Mouse (Mus musculus) thymus, adult 2 months (tissue): ENCODE results near the gene Mogs. TPM values are rescaled to one million over a fixed set of nuclear protein-coding genes. Genes with fewer than 3 reads are reported as not detected.
"Not testable (repeated sequence)": the region's sequence is repeated elsewhere in the genome, so short reads cannot be mapped to it uniquely, and the experiment has no call there.

Source experiments
- DNase-seq: peaks from one replicate; pipeline ENCODE4 v3.0.0; 2021
- H3K27ac ChIP-seq: fragments of 200-500 bp; 2 replicates; pipeline ENCODE4 v1.5.1; 2012; ENCODE audit warnings: low read length, control low read depth; ENCODE audit not compliant: control insufficient read depth, insufficient read depth
- H3K27me3 ChIP-seq: fragments of 200-500 bp; 2 replicates; pipeline ENCODE4 v1.6.1; 2012; ENCODE audit warnings: mild to moderate bottlenecking, low read length, moderate library complexity, mixed read lengths; ENCODE audit not compliant: control insufficient read depth, insufficient read depth
- H3K36me3 ChIP-seq: fragments of 200-500 bp; 2 replicates; pipeline ENCODE4 v1.6.1; 2012; ENCODE audit warnings: mild to moderate bottlenecking, low read length, moderate library complexity; ENCODE audit not compliant: control insufficient read depth, insufficient read depth
- H3K4me1 ChIP-seq: fragments of 200-500 bp; replicated peaks from 2 replicates; pipeline ENCODE4 v1.6.1; 2012; ENCODE audit warnings: low read length; ENCODE audit not compliant: control insufficient read depth, insufficient read depth
- H3K4me3 ChIP-seq: fragments of 200-500 bp; 2 replicates; pipeline ENCODE4 v1.5.1; 2012; ENCODE audit warnings: mild to moderate bottlenecking, low read length, control low read depth, moderate library complexity; ENCODE audit not compliant: control insufficient read depth, insufficient read depth
- CTCF ChIP-seq: fragments of 200-500 bp; IDR thresholded peaks from 2 replicates; pipeline ENCODE4 v1.5.1; 2012; ENCODE audit warnings: mild to moderate bottlenecking, control low read depth, low read length, moderate library complexity, borderline replicate concordance; ENCODE audit not compliant: control insufficient read depth, poor library complexity, insufficient read depth; ENCODE audit errors: extremely low read depth
- POLR2A ChIP-seq: fragments of 200-500 bp; IDR thresholded peaks from 2 replicates; pipeline ENCODE4 v1.6.1; 2012; ENCODE audit warnings: mild to moderate bottlenecking, low read length, control low read depth, moderate library complexity; ENCODE audit not compliant: control insufficient read depth, poor library complexity, insufficient read depth; ENCODE audit errors: extremely low read depth
- WGBS: fragments of 180-500 bp; shearing (Covaris S2); methylation state at CpG from one replicate; pipeline ENCODE4 v1.1.7; 2018; 5-methylcytosine and 5-hydroxymethylcytosine counted together
- polyA plus RNA-seq: library from polyadenylated mRNA; depleted of rRNA; stranded (reverse); fragments of >200 nt; gene quantifications from 2 replicates; pipeline ENCODE4 v1.2.3, GENCODE M21; 2012

Mogs gene
- polyA plus RNA-seq, 1 experiment = 142 TPM

GRCm38 (mm10) chr6:83155552-83156238 lies 40.4 kb downstream of the Mogs start:
- Histone ChIP-seq H3K36me3 (no peaks in the 10 kb centered on the region), H3K27me3 (no peaks in the 10 kb centered on the region; the same call in 1 of the 2 replicates), H3K4me3 (peak overlapping the region; percentile 42), H3K4me1 (peaks cover 7% of the 10 kb centered on the region), H3K27ac (no peak overlapping the region)
- 15% methylated on average over 23 of the region's 23 CpGs for WGBS
- no peak for TF ChIP-seq POLR2A
- no peak for TF ChIP-seq CTCF
- no peak for DNase-seq

- Histone ChIP-seq H3K4me3 (peak within 1 kb of the TSS; percentile 42), H3K36me3 (no peaks in the 10 kb centered on the region), H3K27me3 (peaks cover 3% of the 10 kb centered on the region; the same call in 1 of the 2 replicates), H3K27ac (no peak within 1 kb of the TSS), H3K4me1 (peaks cover 7% of the 10 kb centered on the region)
- WGBS = 4% methylated on average over 32 of the region's 32 CpGs
- DNase-seq = peak; percentile 39
- TF ChIP-seq CTCF (no peak), POLR2A (no peak)
Measured at GRCm38 (mm10) chr6:83156259-83156684, 41.0 kb downstream of the Mogs start, which contains the start of the genes Wdr54 and 1700003E16Rik. TSS of gene Wdr54 (minus strand) at chr6:83156397. TSS of gene 1700003E16Rik (plus strand) at chr6:83156404.

- WGBS = 16% methylated on average over 3 of the region's 3 CpGs
- not testable (repeated sequence) for H3K27ac ChIP-seq, H3K27me3 ChIP-seq, H3K4me3 ChIP-seq, H3K36me3 ChIP-seq, H3K4me1 ChIP-seq
- peak; percentile 47 for DNase-seq
Measured at GRCm38 (mm10) chr6:83159456-83159855, 44.2 kb downstream of the Mogs start.

- no peak for TF ChIP-seq CTCF
- TF ChIP-seq POLR2A = no peak
- Histone ChIP-seq H3K27me3 (peaks cover 9% of the 10 kb centered on the region; the same call in 1 of the 2 replicates), H3K4me3 (no peak overlapping the region), H3K36me3 (no peaks in the 10 kb centered on the region), H3K27ac (no peak overlapping the region), H3K4me1 (peaks cover 1% of the 10 kb centered on the region)
- no peak for DNase-seq
- WGBS = 20% methylated on average over 19 of the region's 19 CpGs
Measured at GRCm38 (mm10) chr6:83161442-83161841, 46.1 kb downstream of the Mogs start.

GRCm38 (mm10) chr6:83161921-83162641 lies 46.8 kb downstream of the Mogs start:
- Histone ChIP-seq H3K36me3 (no peaks in the 10 kb centered on the region), H3K27me3 (peaks cover 9% of the 10 kb centered on the region; the same call in 1 of the 2 replicates), H3K4me1 (no peaks in the 10 kb centered on the region), H3K4me3 (no peak overlapping the region), H3K27ac (no peak overlapping the region)
- no peak for TF ChIP-seq POLR2A
- no peak for TF ChIP-seq CTCF
- DNase-seq = no peak
- WGBS = 5% methylated on average over 49 of the region's 49 CpGs

GRCm38 (mm10) chr6:83162701-83163100 lies 47.4 kb downstream of the Mogs start:
- H3K27me3 ChIP-seq = peaks cover 9% of the 10 kb centered on the region; the same call in 1 of the 2 replicates
- no peak overlapping the region for H3K4me3 ChIP-seq
- 4% methylated on average over 8 of the region's 8 CpGs for WGBS
- TF ChIP-seq CTCF (no peak), POLR2A (no peak)
- H3K36me3 ChIP-seq = no peaks in the 10 kb centered on the region
- H3K4me1 ChIP-seq = no peaks in the 10 kb centered on the region
- peak; percentile 51 for DNase-seq
- no peak overlapping the region for H3K27ac ChIP-seq

- Histone ChIP-seq H3K36me3 (no peaks in the 10 kb centered on the region), H3K27ac (no peak overlapping the region), H3K27me3 (peaks cover 9% of the 10 kb centered on the region; the same call in 1 of the 2 replicates), H3K4me1 (no peaks in the 10 kb centered on the region), H3K4me3 (peak overlapping the region; percentile 69)
- WGBS = 2% methylated on average over 6 of the region's 6 CpGs
- DNase-seq = no peak
- no peak for TF ChIP-seq CTCF
- no peak for TF ChIP-seq POLR2A
Measured at GRCm38 (mm10) chr6:83165026-83165606, 49.8 kb downstream of the Mogs start.
